Comparison of ENCODE assay signal across 10 mouse cellular contexts in the genomic region with DNA sequence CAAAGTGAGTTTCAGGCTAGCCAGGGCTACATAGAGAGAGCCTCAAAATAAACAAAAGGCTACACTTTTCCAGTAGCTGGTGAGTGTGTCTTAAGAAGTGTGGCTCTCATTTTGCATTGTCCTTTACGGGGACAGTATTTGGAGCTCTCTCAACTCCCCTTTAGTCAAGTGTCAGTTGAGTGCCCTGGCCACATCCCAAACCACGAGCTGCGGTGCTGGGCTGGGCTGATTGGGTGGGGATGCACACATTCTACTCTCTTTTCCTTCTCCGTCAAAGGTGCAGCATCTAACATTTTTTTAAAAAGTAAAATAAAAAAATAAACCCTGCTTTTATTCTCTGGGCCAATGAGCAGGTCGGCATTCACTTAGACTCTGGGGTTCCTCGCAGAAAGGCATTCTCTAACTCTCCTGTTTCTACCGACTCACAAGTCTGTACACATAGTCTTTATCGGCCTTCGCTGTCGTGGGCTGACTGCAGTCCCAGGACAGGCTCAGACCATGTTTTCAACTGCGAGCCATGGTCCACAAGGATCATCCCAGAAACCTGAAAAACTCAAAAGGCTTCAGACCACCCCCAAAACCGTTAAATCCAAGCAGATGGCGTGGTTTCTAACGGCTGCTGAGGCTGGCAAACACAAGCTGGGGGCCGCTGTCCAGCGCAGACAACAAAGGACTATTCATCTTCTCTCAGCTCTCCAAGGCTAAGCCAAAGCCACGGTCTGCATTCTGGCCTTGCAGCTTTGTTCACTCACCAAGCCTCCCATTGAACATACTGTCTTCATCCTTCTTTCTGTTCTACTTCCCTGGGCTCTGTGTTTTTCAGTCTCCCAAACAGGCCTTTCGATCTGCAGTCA.
A peak's percentile ranks its signal among the peaks of the same experiment; 100 is the strongest.
DNase-seq lines count a peak whose midpoint lies in the region; ATAC-seq and TF ChIP-seq lines count a peak whose summit lies in the region.
"Had no signal": no experiment of that assay in that cellular context is flagged by ENCODE, and none has a peak within 500 bp of the region (broad histone marks: within the 10 kb centered on the region; RNA-seq: fewer than 3 reads in every experiment).

No protein-coding gene starts in this region.

- no peak overlapping the region for H3K4me3 ChIP-seq in lung, postnatal 0 days (ENCODE audit: low read depth, low read length)
- no peak overlapping the region for H3K4me3 ChIP-seq in embryonic facial prominence, embryonic 12.5 days
- no peak overlapping the region for H3K4me3 ChIP-seq in neural tube, embryonic 13.5 days
- H3K4me3 ChIP-seq: liver, embryonic 15.5 days; stomach, embryonic 15.5 days had no signal

- intact Hi-C loops in heart, postnatal 36 days (cut with DNase I): loop anchor here (2.0 to 10.0 kb wide), 4 partner anchors 67 to 471 kb away; a partner anchor contains a TSS

- no peaks in the 10 kb centered on the region for H3K36me3 ChIP-seq in lung, postnatal 0 days (ENCODE audit: insufficient read depth, low read length)
- no peaks in the 10 kb centered on the region for H3K36me3 ChIP-seq in embryonic facial prominence, embryonic 12.5 days
- H3K36me3 ChIP-seq in neural tube, embryonic 13.5 days: no peaks in the 10 kb centered on the region
- H3K36me3 ChIP-seq: liver, embryonic 15.5 days; stomach, embryonic 15.5 days had no signal

- ATAC-seq in lung, postnatal 0 days: no peak
- ATAC-seq in embryonic facial prominence, embryonic 12.5 days (ENCODE audit: insufficient number of reproducible peaks, insufficient read depth, low FRiP score, low TSS enrichment): no peak
- peak; percentile 60 for ATAC-seq in neural tube, embryonic 13.5 days (ENCODE audit: low read depth)

- no peaks in the 10 kb centered on the region for H3K27me3 ChIP-seq in lung, postnatal 0 days (replicated peaks; ENCODE audit: insufficient read depth, low read length)
- H3K27me3 ChIP-seq in embryonic facial prominence, embryonic 12.5 days: no peaks in the 10 kb centered on the region
- H3K27me3 ChIP-seq in neural tube, embryonic 13.5 days: no peaks in the 10 kb centered on the region
- H3K27me3 ChIP-seq: stomach, embryonic 15.5 days had no signal

- no peak for TF ChIP-seq CTCF in lung, postnatal 0 days (IDR thresholded peaks at IDR 0.05)

- no peak for TF ChIP-seq EP300 in lung, postnatal 0 days (IDR thresholded peaks at IDR 0.05)

- H3K9me3 ChIP-seq in lung, postnatal 0 days (ENCODE audit: low read length): no peaks in the 10 kb centered on the region
- H3K9me3 ChIP-seq in embryonic facial prominence, embryonic 12.5 days: no peaks in the 10 kb centered on the region
- no peaks in the 10 kb centered on the region for H3K9me3 ChIP-seq in neural tube, embryonic 13.5 days
- H3K9me3 ChIP-seq: liver, embryonic 15.5 days; stomach, embryonic 15.5 days had no signal

- no peak overlapping the region for H3K27ac ChIP-seq in lung, postnatal 0 days (ENCODE audit: low read length)
- H3K27ac ChIP-seq in embryonic facial prominence, embryonic 12.5 days: 0 out of 2 replicates have a peak overlapping the region, but pooled peaks have one; percentile 31
- H3K27ac ChIP-seq in neural tube, embryonic 13.5 days (replicated peaks): peak overlapping the region; percentile 73
- H3K27ac ChIP-seq: liver, embryonic 15.5 days; stomach, embryonic 15.5 days had no signal

- no peak overlapping the region for H3K4me2 ChIP-seq in lung, postnatal 0 days (replicated peaks; ENCODE audit: low read depth, low read length)
- H3K4me2 ChIP-seq in embryonic facial prominence, embryonic 12.5 days (replicated peaks): no peak overlapping the region
- no peak overlapping the region for H3K4me2 ChIP-seq in neural tube, embryonic 13.5 days
- H3K4me2 ChIP-seq: liver, embryonic 15.5 days; stomach, embryonic 15.5 days had no signal

- H3K4me1 ChIP-seq in lung, postnatal 0 days (ENCODE audit: insufficient read depth, low read depth, low read length): no peaks in the 10 kb centered on the region
- peaks cover 9% of the 10 kb centered on the region for H3K4me1 ChIP-seq in embryonic facial prominence, embryonic 12.5 days
- peaks cover 34% of the 10 kb centered on the region for H3K4me1 ChIP-seq in neural tube, embryonic 13.5 days (replicated peaks)
- H3K4me1 ChIP-seq: liver, embryonic 15.5 days; stomach, embryonic 15.5 days had no signal

- 52% methylated on average over 18 of the region's 18 CpGs for WGBS in lung, postnatal 0 days
- 42% methylated on average over 18 of the region's 18 CpGs for WGBS in embryonic facial prominence, embryonic 12.5 days
- WGBS in neural tube, embryonic 13.5 days: 33% methylated on average over 18 of the region's 18 CpGs

- no peak overlapping the region for H3K9ac ChIP-seq in lung, postnatal 0 days (replicated peaks; ENCODE audit: low read depth)
- H3K9ac ChIP-seq in embryonic facial prominence, embryonic 12.5 days: no peak overlapping the region
- no peak overlapping the region for H3K9ac ChIP-seq in neural tube, embryonic 13.5 days
- H3K9ac ChIP-seq: liver, embryonic 15.5 days; stomach, embryonic 15.5 days had no signal

- peak; percentile 43 to 54 for DNase-seq in lung, adult 18-20 months
- DNase-seq in lung, postnatal 0 days (ENCODE audit: low spot score): no peak
- peak; percentile 57 to 60 for DNase-seq in layer of hippocampus, postnatal 10 days (ENCODE audit: low spot score in 2 of 2)
- DNase-seq in heart, postnatal 36 days: no peak
- DNase-seq in ovary, postnatal 36 days (ENCODE audit: low spot score): no peak
- no peak for DNase-seq in kidney, postnatal 36 days

Comparison
In these comparisons a context has a peak if more than half of its experiments do, and no peak if none do; other contexts are left out.
1. DNase-seq: peak in lung, adult 18-20 months (2 of 2) and layer of hippocampus, postnatal 10 days (2 of 2); none in lung, postnatal 0 days (single experiment), heart, postnatal 36 days (0 of 2), ovary, postnatal 36 days (single experiment) and kidney, postnatal 36 days (0 of 2).